Mouse (Mus musculus) retina, postnatal 7 days (tissue): ENCODE data around the gene Plcxd3.

Experiments
- DNase-seq: peaks from one replicate; pipeline ENCODE4 v3.0.0-alpha.2; 2012; ENCODE audit warnings: low read depth, low spot score

Plcxd3 gene

DNA sequence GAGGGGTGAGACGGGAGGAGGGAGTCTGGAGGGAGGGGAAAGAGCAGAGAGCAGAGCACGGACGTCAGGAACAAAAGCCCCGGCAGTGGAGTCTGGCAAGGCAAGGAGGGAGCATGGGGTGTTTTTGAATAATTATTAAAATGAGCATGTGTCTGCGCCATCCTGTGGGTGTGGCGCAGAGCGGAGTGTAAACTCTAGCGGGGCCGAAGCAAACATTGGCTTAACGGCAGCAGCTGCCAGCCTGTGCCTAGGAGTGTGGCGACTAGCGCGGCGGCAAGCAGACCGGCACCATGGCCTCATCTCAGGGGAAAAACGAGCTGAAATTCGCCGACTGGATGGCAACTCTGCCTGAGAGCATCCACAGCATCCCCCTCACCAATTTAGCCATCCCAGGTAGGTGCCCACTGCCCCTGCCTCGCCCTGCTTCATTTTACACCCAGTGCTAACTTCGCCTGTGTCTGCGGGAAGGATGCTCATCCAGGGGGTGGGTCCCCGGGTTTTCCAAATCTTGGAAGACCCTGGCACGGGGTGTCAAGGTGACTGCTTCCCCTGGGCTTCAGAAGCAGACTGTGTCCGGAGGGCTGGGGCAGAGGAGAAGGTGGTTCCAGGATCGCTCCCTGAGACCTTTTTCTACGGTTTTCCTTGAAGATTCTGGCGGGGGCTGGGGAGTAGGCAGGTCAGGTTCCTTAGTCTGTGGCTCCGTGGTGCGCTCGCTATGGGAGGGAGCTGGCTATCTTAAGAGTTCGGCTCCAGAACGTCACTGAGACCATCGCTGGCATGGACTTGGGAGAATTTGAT, at the start of gene Plcxd3:
TSS of gene Plcxd3 (plus strand) at position 69 of the 798 bp plus-strand sequence.
- no peak for DNase-seq

DNA sequence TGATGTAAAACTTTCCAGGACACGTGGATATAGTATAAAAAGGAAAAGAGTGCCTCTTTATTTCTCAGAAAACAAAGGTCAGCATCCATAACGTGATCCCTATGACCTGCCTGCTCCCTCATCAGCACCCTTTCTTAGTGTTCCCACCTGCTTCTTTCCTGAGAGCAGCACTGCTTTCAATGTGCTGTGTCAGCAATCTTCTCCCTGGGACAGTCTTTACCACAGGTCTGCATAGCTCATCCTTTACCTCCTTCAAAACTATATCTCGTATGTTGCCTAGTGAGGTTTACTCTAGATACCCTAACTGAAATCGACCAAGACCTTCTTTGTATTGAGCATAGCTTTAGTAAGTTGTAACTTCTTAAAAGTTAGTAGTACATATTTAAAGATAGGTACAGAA, 43.4 kb upstream of the Plcxd3 start:
- DNase-seq = no peak

DNA sequence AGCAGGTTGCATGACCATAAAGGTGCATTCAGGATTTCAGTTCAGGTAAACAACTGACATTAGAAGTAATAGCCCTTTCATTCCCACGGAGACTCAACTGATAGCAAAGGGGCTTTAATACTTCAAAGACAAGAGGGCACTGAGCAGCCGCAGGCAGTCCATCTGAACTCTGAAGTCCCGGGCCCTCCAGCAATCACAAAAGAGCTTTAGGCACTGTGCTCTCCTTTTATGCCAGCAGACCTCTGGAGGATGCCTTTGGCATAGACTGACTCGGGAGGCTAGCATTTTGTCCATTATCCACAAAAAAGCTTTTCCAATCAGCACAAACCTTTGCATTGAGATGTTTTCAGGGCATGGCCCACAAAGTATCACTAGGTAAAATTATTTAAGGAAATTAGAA, 33.7 kb upstream of the Plcxd3 start:
- DNase-seq = no peak

DNA sequence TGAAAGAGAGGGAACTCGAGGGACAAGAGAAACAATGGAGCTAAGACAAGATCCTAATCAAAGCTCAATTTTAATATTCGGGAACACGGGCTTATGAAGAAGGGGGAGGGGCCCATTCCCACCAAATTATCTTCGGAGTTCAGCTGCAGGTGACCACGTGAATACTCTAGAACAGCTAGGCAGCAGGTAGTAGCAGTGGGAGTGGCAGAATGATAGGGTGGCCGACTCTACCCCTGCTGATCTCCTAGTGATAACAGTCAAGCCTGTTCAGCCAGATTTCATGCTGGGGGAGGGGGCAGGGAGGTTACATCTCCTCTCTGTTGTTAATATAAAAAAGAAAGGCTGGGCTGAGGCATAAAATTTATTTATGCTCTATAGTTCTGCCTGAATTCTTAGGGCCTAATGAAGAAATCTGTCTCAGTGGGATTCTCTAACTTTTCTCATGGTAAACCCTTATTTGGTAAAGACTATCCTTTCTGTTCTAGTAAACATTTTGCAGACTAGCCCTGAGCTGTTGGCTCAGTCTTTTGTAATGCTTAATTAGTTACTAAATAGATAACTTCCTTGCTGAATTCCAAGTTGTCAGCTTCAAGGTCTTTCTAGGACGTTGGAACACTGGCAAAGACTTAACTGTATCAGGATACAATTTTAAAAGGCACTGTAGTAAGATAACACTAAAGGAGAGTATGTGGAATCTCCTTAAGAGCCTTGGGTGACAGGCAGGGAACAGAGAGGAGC, 26.3 kb upstream of the Plcxd3 start:
- no peak for DNase-seq

DNA sequence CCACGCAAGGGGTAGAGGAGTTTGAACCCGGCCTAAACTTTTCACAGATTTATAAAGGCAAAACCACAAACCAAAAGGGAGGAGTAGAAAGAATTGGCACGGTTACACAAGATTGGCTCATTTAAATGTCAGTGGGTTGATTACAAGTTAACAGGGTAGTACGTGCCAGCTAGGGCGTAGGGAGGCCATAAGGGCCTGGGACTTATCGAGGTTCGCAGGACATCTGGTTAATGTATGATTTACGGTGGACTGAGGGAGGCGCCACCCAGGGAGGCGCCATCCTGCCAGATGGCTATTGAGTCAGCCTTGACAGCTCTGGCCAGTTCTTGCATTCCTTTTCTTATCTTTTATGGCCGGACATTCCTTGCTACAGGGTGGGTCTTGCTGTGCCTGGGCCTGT, 18.9 kb upstream of the Plcxd3 start:
- no peak for DNase-seq

DNA sequence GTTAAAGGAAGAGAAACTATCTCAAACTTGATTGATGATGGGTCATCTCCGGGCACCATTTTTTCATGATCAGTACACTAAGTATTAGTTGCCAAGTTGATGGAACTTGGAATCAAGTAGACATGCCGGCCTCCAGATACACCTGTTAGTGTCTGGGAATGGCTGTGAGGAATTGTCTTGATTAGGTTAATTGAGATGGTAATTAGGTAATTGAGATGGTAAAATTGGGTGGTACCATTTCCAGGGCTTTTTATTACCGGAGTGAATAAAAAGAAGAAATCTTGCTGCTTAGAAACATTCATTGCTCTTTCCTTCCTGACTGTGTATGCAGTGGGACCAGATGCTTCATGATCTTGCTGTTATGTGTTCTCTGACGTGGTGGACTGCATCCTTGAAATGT, 17.6 kb upstream of the Plcxd3 start:
- DNase-seq = no peak

DNA sequence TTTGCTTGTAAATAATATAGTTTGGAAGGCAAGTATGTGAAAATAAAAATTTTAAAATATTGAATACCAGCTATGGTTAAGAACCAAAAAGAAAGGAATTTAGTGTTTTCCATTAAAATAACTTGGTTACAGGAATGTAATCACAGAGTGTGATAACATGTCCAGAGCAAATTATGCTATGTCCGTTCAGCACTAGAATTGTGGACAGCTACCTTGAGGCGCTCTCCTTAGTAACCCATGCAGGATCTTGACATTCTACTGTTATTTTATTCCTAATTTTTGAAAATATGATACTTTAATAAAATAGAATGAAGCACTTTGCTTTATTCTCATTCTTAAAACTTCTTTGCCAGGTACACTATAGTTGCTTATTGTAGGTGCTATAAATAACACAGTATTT, 7.5 kb upstream of the Plcxd3 start:
- DNase-seq = no peak

DNA sequence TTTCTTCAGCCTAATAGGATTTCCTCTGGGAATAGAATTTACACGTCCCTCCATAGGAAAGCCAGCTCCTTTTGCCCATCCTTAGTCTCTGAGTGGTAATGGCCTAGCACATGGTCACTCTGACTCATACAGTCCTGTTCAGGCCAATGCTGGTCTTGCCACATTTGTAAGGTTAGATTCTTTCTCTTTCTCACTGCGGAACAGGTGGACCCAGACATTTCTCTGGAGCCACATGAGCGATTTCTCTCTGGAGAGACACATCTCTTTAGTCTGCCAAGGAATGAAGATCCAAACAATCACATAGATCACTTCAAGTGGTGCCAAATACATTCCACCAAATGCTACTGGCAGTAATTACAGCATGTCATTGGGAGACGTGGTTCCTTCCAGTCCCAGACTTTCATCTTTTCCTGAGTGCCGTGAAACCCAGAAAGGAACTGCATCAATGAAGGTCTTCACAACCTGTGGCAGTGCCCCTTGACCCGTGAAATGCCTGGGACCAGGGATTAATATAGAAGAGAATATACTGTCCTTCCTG, 769 bp upstream of the Plcxd3 start:
- no peak for DNase-seq

DNA sequence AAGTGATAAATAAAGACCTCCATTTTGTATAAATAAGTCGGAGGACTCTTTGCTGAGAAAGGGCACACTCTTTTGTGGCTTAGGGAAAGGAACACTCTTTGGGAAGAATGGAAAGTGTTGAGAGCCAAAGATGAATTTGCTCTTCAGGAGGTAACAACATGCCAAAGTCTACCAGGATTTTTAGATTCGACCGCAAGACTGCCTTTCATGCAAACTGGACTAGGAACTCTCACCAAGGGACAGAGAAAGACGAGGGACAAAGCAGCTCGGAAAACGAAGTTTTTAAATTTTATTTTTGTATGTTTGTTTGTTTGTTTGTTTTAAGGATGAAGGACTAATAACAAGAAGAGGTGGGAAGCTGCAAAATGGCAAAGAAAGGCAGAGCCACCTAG, 264 bp upstream of the Plcxd3 start:
- DNase-seq = no peak

DNA sequence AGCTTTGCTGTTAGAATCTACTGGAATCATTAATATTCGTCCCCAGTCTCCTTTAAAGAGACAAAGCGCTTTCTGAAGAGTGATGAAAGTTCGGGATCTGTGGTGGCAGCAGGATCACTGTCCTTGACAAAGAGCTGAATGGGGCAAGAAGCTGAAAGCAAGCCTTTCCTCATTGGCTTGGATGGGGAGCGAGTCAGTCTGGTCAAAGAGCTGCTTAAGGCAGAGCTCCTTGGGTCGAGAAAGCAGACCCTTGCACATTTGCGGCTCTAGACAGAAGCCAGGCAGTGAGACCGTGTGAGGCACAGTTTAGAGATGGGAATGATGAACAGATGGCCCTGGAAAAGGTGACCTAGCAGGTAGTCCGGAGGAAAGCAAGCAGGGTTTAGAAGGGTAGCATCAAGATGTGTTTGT, 935 bp downstream of the Plcxd3 start:
- no peak for DNase-seq

DNA sequence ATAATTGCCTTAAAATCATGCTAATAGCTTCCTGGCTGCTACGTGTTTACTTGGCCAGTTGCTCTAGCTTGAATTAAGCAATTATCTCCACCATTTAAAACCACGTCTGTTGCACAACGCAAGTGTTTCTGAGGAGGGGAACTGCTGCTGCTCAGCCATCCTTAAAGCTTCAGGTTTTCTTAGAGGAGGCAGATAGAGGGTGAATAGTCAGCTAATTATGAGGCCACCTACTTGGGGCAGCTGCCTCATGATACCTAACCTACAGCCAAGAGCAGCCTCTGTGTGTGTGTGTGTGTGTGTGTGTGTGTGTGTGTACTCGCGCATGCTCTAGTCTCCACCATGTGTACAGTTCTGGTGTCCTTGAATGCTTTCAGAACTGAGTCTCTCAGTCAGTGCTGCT, 3.5 kb downstream of the Plcxd3 start:
- DNase-seq = no peak

DNA sequence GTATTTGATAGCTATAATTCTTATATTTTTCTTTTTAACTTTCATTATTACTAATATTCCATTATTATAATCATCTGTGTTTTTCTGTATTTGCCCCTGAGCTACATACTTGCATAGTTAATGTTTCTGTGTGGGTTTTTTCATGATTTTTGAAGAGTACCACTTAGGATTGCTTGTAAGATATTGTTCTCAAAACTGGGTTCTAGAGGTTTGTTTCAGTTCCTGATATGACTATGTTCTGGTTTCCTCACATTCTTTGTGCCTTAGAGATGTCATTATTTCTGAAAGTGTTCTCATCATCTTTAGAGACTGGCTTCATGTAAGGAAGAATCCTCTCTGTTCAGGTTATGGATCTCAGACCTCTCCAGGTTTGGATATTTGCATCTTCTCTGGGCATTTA, 12.5 kb downstream of the Plcxd3 start:
- no peak for DNase-seq

DNA sequence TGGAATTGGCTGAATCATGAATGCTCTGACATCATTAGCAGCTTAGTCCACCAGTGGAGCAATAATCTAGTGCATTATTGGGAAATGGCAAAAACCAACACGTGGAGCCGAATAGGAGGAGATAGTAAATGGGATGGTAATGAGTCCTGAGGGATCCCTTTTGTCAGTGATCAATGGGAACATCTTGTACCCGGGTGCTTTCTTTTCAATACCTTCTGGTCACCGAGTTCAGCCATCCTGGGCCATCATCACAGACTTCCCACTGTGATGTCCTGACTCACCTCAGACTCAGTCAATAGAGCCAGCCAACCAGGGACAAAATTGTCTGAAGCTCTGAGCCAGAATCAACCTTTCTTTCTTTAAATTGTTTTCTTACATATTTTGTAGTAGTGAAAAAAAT, 24.8 kb downstream of the Plcxd3 start:
- no peak for DNase-seq

DNA sequence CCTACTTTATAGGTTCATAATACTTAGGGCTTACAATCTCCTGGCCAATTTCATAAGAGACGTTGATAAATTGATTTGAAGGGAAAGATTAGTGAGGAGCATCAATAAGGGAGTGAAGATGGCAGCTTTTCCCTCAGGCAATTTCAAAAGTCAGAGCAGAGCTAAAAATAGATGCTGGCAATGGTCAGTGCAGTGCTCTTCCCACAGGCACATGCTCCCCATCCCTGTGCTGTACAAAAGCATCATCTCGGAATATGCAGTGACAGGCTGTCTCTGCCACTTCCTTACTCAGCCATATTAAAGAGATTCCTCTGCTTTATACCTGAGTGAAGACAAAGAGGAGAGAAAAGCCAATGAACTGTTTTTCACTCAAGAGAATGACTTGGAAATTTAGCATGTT, 36.0 kb downstream of the Plcxd3 start:
- DNase-seq = no peak

DNA sequence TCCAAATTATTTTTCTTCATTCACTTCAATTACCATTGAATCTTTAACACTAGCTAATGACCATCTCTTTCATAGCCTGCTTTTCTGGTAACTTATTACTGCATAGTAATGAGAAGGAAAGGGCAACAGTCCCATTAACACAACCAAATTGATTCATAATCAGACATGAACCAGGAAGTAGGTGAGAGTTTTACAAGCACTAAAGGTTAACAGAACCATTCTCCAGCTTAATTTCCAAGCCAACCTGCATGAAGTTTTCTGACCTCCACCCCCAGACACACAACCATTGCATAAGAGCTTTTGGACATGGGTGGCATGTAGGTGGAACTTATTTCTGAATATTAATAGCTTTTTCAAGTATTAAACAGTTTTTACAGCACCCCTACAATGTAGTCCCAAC, 64.8 kb downstream of the Plcxd3 start:
- DNase-seq = no peak

DNA sequence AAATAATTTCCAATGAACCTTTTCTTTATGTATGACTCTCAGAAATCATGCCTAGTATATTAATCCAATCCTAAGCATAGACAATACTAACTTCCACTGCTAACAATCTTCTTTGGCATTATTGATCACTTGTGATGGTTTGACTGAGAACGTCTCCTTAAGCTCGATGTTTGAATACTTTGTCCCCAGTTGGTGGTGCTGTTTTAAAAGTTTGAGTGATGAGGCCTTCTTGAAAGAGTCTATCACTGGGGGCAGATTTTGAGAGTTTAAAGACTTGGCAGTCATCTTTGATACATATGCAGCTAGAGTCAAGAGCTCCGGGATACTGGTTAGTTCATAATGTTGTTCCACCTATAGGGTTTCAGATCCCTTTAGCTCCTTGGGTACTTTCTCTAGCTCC, 120.9 kb downstream of the Plcxd3 start:
- DNase-seq = no peak

DNA sequence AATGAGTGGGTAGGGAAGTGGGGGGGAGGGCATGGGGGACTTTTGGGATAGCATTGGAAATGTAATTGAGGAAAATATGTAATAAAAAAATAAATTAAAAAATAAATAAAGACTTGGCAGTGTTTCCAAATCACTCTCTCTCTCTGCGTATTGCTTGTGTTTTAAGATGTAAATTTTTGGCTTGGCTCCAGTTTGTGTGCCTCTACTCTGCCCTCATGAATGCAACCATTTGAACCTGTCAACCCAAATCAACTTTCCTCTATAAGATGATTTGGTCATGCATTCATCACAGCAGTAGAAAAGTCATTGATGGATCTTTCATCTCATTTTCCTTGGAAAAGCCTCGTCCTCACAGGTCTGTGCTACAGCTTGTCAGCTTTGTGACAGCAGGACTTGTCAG, 121.7 kb downstream of the Plcxd3 start:
- DNase-seq = no peak

DNA sequence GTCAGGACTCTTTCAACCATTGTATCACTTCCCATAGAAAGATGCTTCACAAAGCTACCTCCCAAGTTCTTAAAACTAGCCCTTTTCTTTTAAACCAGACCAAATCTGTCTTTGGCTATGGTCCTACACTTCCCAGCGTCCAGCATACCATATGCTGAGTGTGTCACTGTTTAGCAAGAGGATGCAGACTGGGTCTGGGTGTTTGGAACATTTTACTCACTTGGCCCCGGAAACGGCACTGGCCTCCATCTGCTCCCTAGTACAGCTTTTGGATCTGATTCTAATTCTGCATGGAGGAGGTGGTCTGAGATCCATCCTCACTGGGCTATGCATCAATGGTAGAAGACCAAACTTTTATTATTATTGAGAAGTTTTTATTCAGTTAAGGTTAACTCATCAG, 122.7 kb downstream of the Plcxd3 start:
- no peak for DNase-seq

DNA sequence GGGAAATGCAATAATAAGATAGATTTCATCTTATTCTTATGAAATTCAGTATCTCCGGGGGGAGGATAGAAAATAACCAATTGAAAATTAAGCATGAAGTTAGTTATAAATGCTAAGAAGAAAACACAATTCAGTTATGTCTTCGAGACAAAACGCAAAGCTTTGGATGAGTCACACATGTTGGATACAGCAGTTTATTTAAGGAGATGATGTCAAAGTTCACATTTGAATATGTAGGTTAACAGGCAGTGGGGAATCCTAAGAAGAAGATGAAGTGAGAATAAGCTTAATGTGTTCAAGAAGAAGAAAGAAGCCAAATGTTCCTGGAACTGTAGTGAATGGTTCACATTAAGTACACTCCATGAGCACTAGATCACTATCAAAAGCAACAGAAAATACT, 128.1 kb downstream of the Plcxd3 start:
- no peak for DNase-seq

DNA sequence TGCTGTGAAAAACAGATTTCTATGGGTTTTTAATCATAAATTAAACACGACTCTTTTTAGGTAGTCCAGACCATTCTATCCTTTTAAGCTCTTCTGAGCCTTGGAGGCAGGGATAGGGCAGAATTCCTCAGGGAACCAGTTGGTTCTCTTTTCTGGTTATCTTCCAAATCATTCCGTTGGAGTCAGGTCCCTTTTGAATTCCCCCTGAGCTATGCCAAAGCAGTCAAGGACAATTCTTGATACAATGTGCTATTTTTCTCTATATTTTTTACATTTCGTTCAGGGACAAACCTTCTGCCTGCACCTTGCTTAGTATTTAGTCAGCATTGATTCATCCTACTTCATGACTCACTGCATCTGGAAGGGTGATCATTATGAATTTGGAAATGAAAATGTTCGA, 128.5 kb downstream of the Plcxd3 start:
- no peak for DNase-seq

DNA sequence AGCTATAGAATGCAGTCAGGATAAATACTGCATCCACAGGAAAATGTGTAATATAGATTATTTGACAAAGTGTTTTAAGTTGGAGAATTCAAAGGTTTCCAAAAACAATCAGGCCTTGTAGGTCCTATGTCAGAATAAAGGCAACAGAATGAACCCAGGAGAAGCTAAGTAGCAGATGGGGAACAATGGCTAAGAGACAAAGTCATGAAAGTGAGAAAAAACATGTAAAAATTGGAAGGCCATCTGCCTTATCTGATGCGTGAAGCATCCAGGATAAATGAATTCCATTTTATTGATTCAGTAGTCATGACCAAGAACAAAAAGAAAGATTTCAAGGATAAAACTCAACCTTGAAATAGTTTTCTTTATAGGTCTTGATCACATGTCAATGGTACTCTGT, 139.4 kb downstream of the Plcxd3 start:
- DNase-seq = no peak

DNA sequence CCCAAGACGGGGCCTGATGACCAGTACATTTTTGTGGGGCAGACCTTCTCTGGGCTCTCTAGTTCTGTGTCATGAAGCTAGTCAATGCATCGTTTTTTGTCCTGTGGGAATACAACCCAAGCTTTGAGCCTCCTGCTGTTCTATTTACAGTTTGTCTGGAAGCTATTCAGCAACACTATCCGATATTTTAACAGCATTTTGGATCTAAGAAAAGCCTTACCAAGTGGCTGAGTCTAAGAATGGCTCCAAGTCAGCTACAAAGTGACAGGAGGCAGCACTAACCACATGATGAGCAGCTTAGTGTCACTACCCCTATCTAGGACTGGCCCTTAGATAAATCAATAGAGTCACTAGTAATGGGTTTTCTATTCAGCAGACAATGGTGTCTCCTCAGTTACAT, 149.3 kb downstream of the Plcxd3 start:
- DNase-seq = no peak

DNA sequence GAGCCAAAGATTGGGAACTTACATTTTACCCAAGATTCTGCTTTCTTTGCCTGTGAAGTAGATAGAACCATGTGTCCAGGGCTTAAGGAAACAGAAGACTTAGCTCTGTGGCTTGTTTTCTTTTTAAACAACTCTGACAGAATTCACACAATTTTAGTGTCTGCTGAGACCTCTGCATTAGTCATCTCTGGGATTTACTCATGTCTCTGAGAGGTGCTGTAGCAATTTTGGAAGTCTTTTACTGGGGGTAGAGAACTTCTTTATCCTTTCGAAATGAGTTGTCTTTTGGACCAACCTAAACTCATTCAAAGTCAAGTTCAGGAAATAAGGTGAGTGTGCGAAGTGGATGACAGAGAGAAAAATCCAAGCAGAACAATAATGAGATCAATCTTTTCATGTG, 158.4 kb downstream of the Plcxd3 start:
- no peak for DNase-seq
